Mouse (Mus musculus) heart, embryonic 10.5 days (tissue): ENCODE results near the gene Miip. TPM values are rescaled to one million over a fixed set of nuclear protein-coding genes. Genes with fewer than 3 reads are reported as not detected.
A peak's percentile ranks its signal among the peaks of the same experiment; 100 is the strongest.

Source experiments
- DNase-seq: peaks from one replicate; pipeline ENCODE4 v3.0.0-alpha.2; 2017; ENCODE audit warnings: low spot score
- H3K27ac ChIP-seq: fragments of 300-500 bp; sonication (generic); 2 replicates; pipeline ENCODE4 v1.5.1; 2016; ENCODE audit warnings: mild to moderate bottlenecking
- H3K27me3 ChIP-seq: fragments of 300-500 bp; sonication (generic); 2 replicates; pipeline ENCODE4 v1.6.1; 2016; ENCODE audit warnings: mild to moderate bottlenecking; ENCODE audit not compliant: poor library complexity, insufficient read depth, severe bottlenecking
- H3K36me3 ChIP-seq: fragments of 300-500 bp; sonication (generic); 2 replicates; pipeline ENCODE4 v1.6.1; 2016; ENCODE audit warnings: mild to moderate bottlenecking, moderate library complexity
- H3K4me1 ChIP-seq: fragments of 300-500 bp; sonication (generic); 2 replicates; pipeline ENCODE4 v1.6.1; 2016; ENCODE audit warnings: mild to moderate bottlenecking
- H3K4me3 ChIP-seq: fragments of 300-500 bp; sonication (generic); 2 replicates; pipeline ENCODE4 v1.5.1; 2016; ENCODE audit warnings: mild to moderate bottlenecking, moderate library complexity
- H3K9me3 ChIP-seq: fragments of 300-500 bp; sonication (generic); 2 replicates; pipeline ENCODE4 v1.6.1; 2016; ENCODE audit warnings: mild to moderate bottlenecking, moderate library complexity
- WGBS: fragments of 180-500 bp; shearing (Covaris S2); methylation state at CpG from one replicate; pipeline ENCODE4 v1.1.7; 2016; 5-methylcytosine and 5-hydroxymethylcytosine counted together
- polyA plus RNA-seq: library from polyadenylated mRNA; unstranded; fragments of >200 nt; fragmentation: Nextera tagmentation; extraction: Ambion mirVana; gene quantifications from 2 replicates; pipeline ENCODE4 v1.2.1, GENCODE M21; 2016

Miip gene
- polyA plus RNA-seq = 36.1 and 49.7 TPM in 2 replicates

GRCm38 (mm10) chr4:147868450-147869031 is at the start of gene Miip, which contains the start of gene Fv1:
TSS of gene Miip (minus strand) at chr4:147868816.
TSS of gene Fv1 (plus strand) at chr4:147868979.
- H3K4me3 ChIP-seq = peak within 1 kb of the TSS; percentile 89
- under 1% methylated on average over 30 of the region's 30 CpGs for WGBS
- H3K27me3 ChIP-seq = no peaks in the 10 kb centered on the region
- peaks cover 53% of the 10 kb centered on the region for H3K36me3 ChIP-seq
- peaks cover 27% of the 10 kb centered on the region for H3K4me1 ChIP-seq
- H3K27ac ChIP-seq = peak within 1 kb of the TSS; percentile 85
- DNase-seq = peak; percentile 99
- no peaks in the 10 kb centered on the region for H3K9me3 ChIP-seq

GRCm38 (mm10) chr4:147909486-147909885 is 40.9 kb upstream of the Miip start:
- no peaks in the 10 kb centered on the region for H3K27me3 ChIP-seq
- H3K4me3 ChIP-seq = no peak overlapping the region
- DNase-seq = no peak
- H3K27ac ChIP-seq = no peak overlapping the region
- peaks cover 8% of the 10 kb centered on the region for H3K4me1 ChIP-seq
- H3K9me3 ChIP-seq = no peaks in the 10 kb centered on the region
- 89% methylated on average over 5 of the region's 5 CpGs for WGBS
- H3K36me3 ChIP-seq = peaks cover 37% of the 10 kb centered on the region

- Histone ChIP-seq H3K4me1 (peaks cover 15% of the 10 kb centered on the region), H3K36me3 (peaks cover 35% of the 10 kb centered on the region), H3K27ac (no peak overlapping the region), H3K27me3 (no peaks in the 10 kb centered on the region), H3K9me3 (no peaks in the 10 kb centered on the region), H3K4me3 (no peak overlapping the region)
- WGBS = 79% methylated on average over 5 of the region's 5 CpGs
- no peak for DNase-seq
Measured at GRCm38 (mm10) chr4:147906230-147906629, 37.6 kb upstream of the Miip start.

- Histone ChIP-seq H3K9me3 (no peaks in the 10 kb centered on the region), H3K4me3 (peak overlapping the region; percentile 93), H3K36me3 (peaks cover 36% of the 10 kb centered on the region), H3K27me3 (no peaks in the 10 kb centered on the region), H3K27ac (peak overlapping the region; percentile 100), H3K4me1 (peaks cover 24% of the 10 kb centered on the region)
- WGBS = 2% methylated on average over 8 of the region's 8 CpGs
- DNase-seq = no peak
Measured at GRCm38 (mm10) chr4:147905090-147905659, 36.6 kb upstream of the Miip start.

- Histone ChIP-seq H3K4me3 (peak within 1 kb of the TSS; percentile 93), H3K9me3 (no peaks in the 10 kb centered on the region), H3K36me3 (peaks cover 36% of the 10 kb centered on the region), H3K4me1 (peaks cover 27% of the 10 kb centered on the region), H3K27me3 (no peaks in the 10 kb centered on the region), H3K27ac (peak within 1 kb of the TSS; percentile 100)
- DNase-seq = peak; percentile 97
- WGBS = under 1% methylated on average over 57 of the region's 59 CpGs
Measured at GRCm38 (mm10) chr4:147904313-147905089, 35.9 kb upstream of the Miip start, which contains the start of gene Mfn2. TSS of gene Mfn2 (minus strand) at chr4:147904704.

GRCm38 (mm10) chr4:147903601-147904000 is 35.0 kb upstream of the Miip start:
- Histone ChIP-seq H3K27me3 (no peaks in the 10 kb centered on the region), H3K4me1 (peaks cover 31% of the 10 kb centered on the region), H3K4me3 (peak overlapping the region; percentile 93), H3K9me3 (no peaks in the 10 kb centered on the region), H3K36me3 (peaks cover 42% of the 10 kb centered on the region), H3K27ac (peak overlapping the region; percentile 100)
- no peak for DNase-seq
- WGBS = 73% methylated on average over 3 of the region's 3 CpGs

GRCm38 (mm10) chr4:147902906-147903500 is 34.4 kb upstream of the Miip start:
- Histone ChIP-seq H3K9me3 (no peaks in the 10 kb centered on the region), H3K4me3 (peak overlapping the region; percentile 93; the same call in 1 of the 2 replicates), H3K27me3 (no peaks in the 10 kb centered on the region), H3K4me1 (peaks cover 35% of the 10 kb centered on the region), H3K36me3 (peaks cover 48% of the 10 kb centered on the region), H3K27ac (no peak overlapping the region)
- no peak for DNase-seq
- WGBS = 89% methylated on average over 12 of the region's 12 CpGs

- no peak for DNase-seq
- Histone ChIP-seq H3K27ac (no peak overlapping the region), H3K4me1 (peaks cover 57% of the 10 kb centered on the region), H3K27me3 (no peaks in the 10 kb centered on the region), H3K9me3 (no peaks in the 10 kb centered on the region), H3K36me3 (peaks cover 73% of the 10 kb centered on the region), H3K4me3 (no peak overlapping the region)
- 65% methylated on average over 7 of the region's 7 CpGs for WGBS
Measured at GRCm38 (mm10) chr4:147900452-147900851, 31.8 kb upstream of the Miip start.

GRCm38 (mm10) chr4:147897348-147897747 is 28.7 kb upstream of the Miip start:
- H3K4me3 ChIP-seq = no peak overlapping the region
- H3K4me1 ChIP-seq = peaks cover 42% of the 10 kb centered on the region
- peaks cover 92% of the 10 kb centered on the region for H3K36me3 ChIP-seq
- H3K27me3 ChIP-seq = no peaks in the 10 kb centered on the region
- no peak for DNase-seq
- WGBS = 49% methylated on average over 3 of the region's 3 CpGs
- no peaks in the 10 kb centered on the region for H3K9me3 ChIP-seq
- H3K27ac ChIP-seq = peak overlapping the region; percentile 84

GRCm38 (mm10) chr4:147896411-147896810 is 27.8 kb upstream of the Miip start:
- Histone ChIP-seq H3K27ac (peak overlapping the region; percentile 84), H3K9me3 (no peaks in the 10 kb centered on the region), H3K27me3 (no peaks in the 10 kb centered on the region), H3K4me1 (peaks cover 42% of the 10 kb centered on the region), H3K36me3 (peaks cover 94% of the 10 kb centered on the region), H3K4me3 (no peak overlapping the region)
- WGBS = 48% methylated on average over 1 of the region's 1 CpGs
- DNase-seq = no peak

GRCm38 (mm10) chr4:147895815-147896330 is 27.3 kb upstream of the Miip start:
- Histone ChIP-seq H3K4me3 (no peak overlapping the region), H3K4me1 (peaks cover 39% of the 10 kb centered on the region), H3K27me3 (no peaks in the 10 kb centered on the region), H3K36me3 (peaks cover 98% of the 10 kb centered on the region), H3K9me3 (no peaks in the 10 kb centered on the region), H3K27ac (peak overlapping the region; percentile 84)
- 84% methylated on average over 4 of the region's 4 CpGs for WGBS
- DNase-seq = no peak

GRCm38 (mm10) chr4:147890341-147890740 is 21.7 kb upstream of the Miip start:
- H3K9me3 ChIP-seq = no peaks in the 10 kb centered on the region
- no peaks in the 10 kb centered on the region for H3K4me1 ChIP-seq
- H3K27me3 ChIP-seq = no peaks in the 10 kb centered on the region
- 91% methylated on average over 6 of the region's 6 CpGs for WGBS
- no peak overlapping the region for H3K27ac ChIP-seq
- no peak overlapping the region for H3K4me3 ChIP-seq
- H3K36me3 ChIP-seq = peaks cover 94% of the 10 kb centered on the region
- DNase-seq = no peak
